Mouse (Mus musculus) intestine, embryonic 14.5 days (tissue): Measurements from ENCODE around the gene Anxa6. TPM values are rescaled to one million over a fixed set of nuclear protein-coding genes. Genes with fewer than 3 reads are reported as not detected.

Experiments
- ATAC-seq: fragments of 200-750 bp; cut with Nextera tagmentation; replicated peaks from 2 replicates; pipeline ENCODE4 v1.8.0; 2017; ENCODE audit warnings: low read depth, moderate number of reproducible peaks, moderate TSS enrichment, moderate library complexity; ENCODE audit not compliant: low FRiP score, low TSS enrichment
- DNase-seq: peaks from one replicate; pipeline ENCODE4 v3.0.0-alpha.2; 2018; ENCODE audit warnings: low spot score
- H3K27ac ChIP-seq: fragments of 300-500 bp; sonication (generic); 2 replicates; pipeline ENCODE4 v1.5.1; 2014; ENCODE audit warnings: low read depth, mild to moderate bottlenecking, control low read depth
- H3K27me3 ChIP-seq: fragments of 300-500 bp; sonication (generic); replicated peaks from 2 replicates; pipeline ENCODE4 v1.6.1; 2014; ENCODE audit warnings: low read length, control low read depth; ENCODE audit not compliant: control insufficient read depth, insufficient read depth
- H3K36me3 ChIP-seq: fragments of 300-500 bp; sonication (generic); 2 replicates; pipeline ENCODE4 v1.6.1; 2014; ENCODE audit warnings: low read length, control low read depth; ENCODE audit not compliant: control insufficient read depth, insufficient read depth
- H3K4me1 ChIP-seq: fragments of 300-500 bp; sonication (generic); replicated peaks from 2 replicates; pipeline ENCODE4 v1.6.1; 2014; ENCODE audit warnings: low read length, control low read depth, mixed read lengths; ENCODE audit not compliant: control insufficient read depth, insufficient read depth
- H3K4me2 ChIP-seq: fragments of 300-500 bp; sonication (generic); 2 replicates; pipeline ENCODE4 v1.6.1; 2014; ENCODE audit warnings: low read length
- H3K4me3 ChIP-seq: fragments of 300-500 bp; sonication (generic); 2 replicates; pipeline ENCODE4 v1.5.1; 2014; ENCODE audit warnings: low read depth, low read length, control low read depth, mixed read lengths
- H3K9ac ChIP-seq: fragments of 300-500 bp; sonication (generic); 2 replicates; pipeline ENCODE4 v1.6.1; 2014; ENCODE audit warnings: mild to moderate bottlenecking, low read length
- H3K9me3 ChIP-seq: fragments of 300-500 bp; sonication (generic); 2 replicates; pipeline ENCODE4 v1.6.1; 2016; ENCODE audit warnings: low read length, control low read depth; ENCODE audit not compliant: control insufficient read depth
- WGBS: fragments of 180-500 bp; shearing (Covaris S2); extraction: QIAGEN DNeasy Blood & Tissue Kit; methylation state at CpG from one replicate; pipeline ENCODE4 v1.1.7; 2014; 5-methylcytosine and 5-hydroxymethylcytosine counted together
- polyA plus RNA-seq: library from polyadenylated mRNA; unstranded; fragments of >200 nt; fragmentation: Nextera tagmentation; extraction: Ambion mirVana; gene quantifications from 2 replicates; pipeline ENCODE4 v1.2.1, GENCODE M21; 2014

The Anxa6 gene
- polyA plus RNA-seq, 1 experiment from 2014 or later, result 327 TPM

DNA sequence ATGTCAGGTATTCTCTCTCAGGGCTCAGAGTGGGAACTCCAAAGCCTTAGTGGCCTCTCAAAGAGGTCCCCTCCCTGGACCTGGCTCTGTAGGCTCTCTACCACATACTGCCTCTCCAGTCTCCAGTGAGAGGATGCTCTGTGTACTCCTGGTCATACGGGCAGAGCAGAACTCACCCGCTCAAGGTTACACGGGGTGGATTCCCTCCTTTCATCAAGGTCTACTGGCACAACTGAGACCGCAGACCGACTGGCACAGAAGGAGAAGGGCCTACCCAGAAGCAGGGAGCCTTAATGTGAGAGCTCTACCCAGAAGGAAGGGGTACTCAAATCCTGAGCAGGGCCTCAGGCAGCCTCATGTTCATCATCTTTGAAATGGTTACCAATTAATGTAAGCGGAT, 100.7 kb downstream of the Anxa6 start:
- Histone ChIP-seq H3K27ac (no peak overlapping the region), H3K9me3 (no peaks in the 10 kb centered on the region), H3K9ac (no peak overlapping the region), H3K4me1 (0 out of 2 replicates have a peak, but pooled peaks cover 3% of the 10 kb centered on the region), H3K4me3 (no peak overlapping the region), H3K36me3 (peaks cover 67% of the 10 kb centered on the region), H3K27me3 (no peaks in the 10 kb centered on the region), H3K4me2 (no peak overlapping the region)
- DNase-seq (no peak), ATAC-seq (no peak)
- 92% methylated on average over 6 of the region's 6 CpGs for WGBS

DNA sequence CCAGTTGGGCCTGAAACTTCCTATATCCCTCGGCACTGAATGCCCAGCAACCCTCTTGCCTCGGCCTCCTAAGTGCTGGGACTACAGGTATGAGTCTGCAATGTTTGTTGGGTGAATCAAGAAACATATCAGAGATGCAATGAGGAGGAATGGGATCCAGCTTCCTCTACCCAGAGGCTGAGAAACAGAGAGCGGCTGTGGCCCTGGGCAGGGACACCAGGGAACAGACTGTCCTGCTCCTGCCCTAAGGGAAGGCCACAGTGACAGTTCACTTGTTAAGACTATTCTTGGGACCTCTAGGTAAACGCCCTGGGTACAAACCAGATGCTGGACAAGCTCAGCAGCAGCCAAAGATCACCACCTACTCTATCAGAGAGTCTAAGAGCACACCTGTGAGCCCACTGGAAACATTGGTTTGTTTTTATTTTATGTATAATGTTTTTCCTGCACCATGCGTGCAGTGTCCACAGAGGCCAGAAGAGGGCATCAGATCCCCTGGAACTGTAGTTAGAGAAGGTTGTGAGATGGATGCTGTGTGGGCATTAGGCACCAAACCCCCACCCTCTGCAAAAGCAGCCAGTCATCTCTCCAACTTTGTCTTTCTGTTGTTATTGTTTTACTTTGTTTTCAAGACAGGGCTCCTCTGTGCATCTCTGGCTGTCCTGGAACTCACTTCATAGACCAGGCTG, 101.7 kb downstream of the Anxa6 start:
- DNase-seq (peak; percentile 77), ATAC-seq (no peak)
- Histone ChIP-seq H3K27ac (no peak overlapping the region), H3K9ac (no peak overlapping the region), H3K4me3 (no peak overlapping the region), H3K27me3 (no peaks in the 10 kb centered on the region), H3K4me2 (no peak overlapping the region), H3K36me3 (peaks cover 74% of the 10 kb centered on the region), H3K4me1 (0 out of 2 replicates have a peak, but pooled peaks cover 3% of the 10 kb centered on the region), H3K9me3 (no peaks in the 10 kb centered on the region)
- 68% methylated on average over 5 of the region's 5 CpGs for WGBS

DNA sequence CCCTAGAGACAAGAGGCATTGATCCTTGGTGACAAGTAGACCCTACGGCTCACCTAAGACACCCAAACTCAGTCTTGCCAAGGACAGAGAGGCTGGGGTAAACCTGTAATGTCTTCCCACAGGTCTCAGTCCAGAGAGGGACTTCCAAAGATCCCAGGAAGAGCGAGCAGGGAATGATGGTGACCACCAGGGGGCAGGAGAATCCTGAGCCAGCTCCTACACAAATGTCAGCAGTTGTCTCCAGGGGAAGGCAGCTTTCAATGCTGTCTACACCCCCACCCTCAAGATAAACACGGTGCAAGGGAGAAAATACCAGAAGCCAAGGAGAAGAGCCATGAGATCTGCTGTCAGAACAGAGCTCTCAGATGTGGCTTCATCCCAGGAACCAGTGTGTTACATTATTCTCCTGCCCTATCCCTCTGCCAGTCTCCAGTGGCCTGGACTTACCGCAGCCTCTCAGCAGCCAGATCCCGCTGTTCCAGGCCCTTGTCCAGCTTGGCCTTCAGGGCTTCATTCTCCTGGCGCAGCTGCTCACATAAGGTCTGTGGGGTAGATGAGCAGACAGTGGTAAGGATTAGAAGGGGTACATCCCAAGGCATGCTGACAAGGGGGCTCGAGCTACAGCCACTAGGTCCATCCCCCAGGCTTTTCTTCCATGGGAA, 102.8 kb downstream of the Anxa6 start:
- 0 out of 2 replicates have a peak, but pooled peaks have one; percentile 45 for ATAC-seq
- Histone ChIP-seq H3K4me1 (no peaks in the 10 kb centered on the region), H3K4me2 (no peak overlapping the region), H3K27ac (no peak overlapping the region), H3K27me3 (no peaks in the 10 kb centered on the region), H3K9me3 (no peaks in the 10 kb centered on the region), H3K36me3 (peaks cover 83% of the 10 kb centered on the region), H3K4me3 (no peak overlapping the region), H3K9ac (no peak overlapping the region)
- 69% methylated on average over 7 of the region's 7 CpGs for WGBS
- DNase-seq, result peak; percentile 82

DNA sequence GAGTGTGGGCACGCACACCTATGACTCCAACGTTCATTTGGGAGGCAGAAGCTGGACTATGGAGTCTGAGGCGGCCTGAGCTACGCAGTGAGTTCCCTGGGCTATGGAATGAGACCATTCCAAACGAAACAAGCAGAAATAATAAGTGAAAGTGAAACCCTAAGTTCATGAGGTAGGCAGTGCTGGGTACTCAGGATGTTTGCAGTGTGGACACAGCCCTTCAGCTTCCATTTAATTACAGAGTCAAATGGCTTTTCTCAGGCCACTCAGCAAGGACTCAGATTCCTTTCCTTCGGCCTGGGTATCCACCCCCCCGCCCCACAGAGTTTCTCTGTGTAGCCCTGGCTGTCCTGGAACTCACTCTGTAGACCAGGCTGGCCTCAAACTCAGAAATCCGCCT, 103.5 kb downstream of the Anxa6 start:
- H3K36me3 ChIP-seq, result peaks cover 82% of the 10 kb centered on the region
- H3K27me3 ChIP-seq, result no peaks in the 10 kb centered on the region
- H3K9ac ChIP-seq, result no peak overlapping the region
- no peak for ATAC-seq
- H3K4me1 ChIP-seq, result no peaks in the 10 kb centered on the region
- H3K27ac ChIP-seq, result no peak overlapping the region
- WGBS, result 89% methylated on average over 8 of the region's 8 CpGs
- DNase-seq, result no peak
- H3K4me2 ChIP-seq, result no peak overlapping the region
- H3K9me3 ChIP-seq, result no peaks in the 10 kb centered on the region
- H3K4me3 ChIP-seq, result no peak overlapping the region

DNA sequence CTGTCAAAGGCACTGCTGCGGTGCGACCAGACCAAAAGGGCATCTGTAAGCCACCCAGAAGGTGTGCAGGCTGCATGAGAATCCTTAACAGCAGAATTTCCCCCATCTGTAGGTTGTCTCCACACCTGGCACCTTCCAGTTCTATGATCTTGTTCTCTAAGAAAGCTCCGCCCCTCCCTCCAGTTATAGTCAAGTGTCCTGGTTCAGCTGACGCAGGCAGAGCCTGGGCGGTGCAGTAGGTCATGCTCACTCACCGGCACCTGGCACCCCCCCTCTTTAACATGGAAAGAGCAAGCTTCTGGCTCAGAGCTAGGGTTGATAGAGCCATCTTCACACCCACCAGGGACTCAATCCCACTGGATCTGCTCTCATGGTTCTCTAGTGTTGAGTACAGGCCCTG, 104.0 kb downstream of the Anxa6 start:
- Histone ChIP-seq H3K9me3 (no peaks in the 10 kb centered on the region), H3K36me3 (peaks cover 86% of the 10 kb centered on the region), H3K27me3 (no peaks in the 10 kb centered on the region), H3K4me3 (no peak overlapping the region), H3K4me2 (no peak overlapping the region), H3K27ac (no peak overlapping the region), H3K9ac (no peak overlapping the region), H3K4me1 (no peaks in the 10 kb centered on the region)
- DNase-seq (no peak), ATAC-seq (no peak)
- 88% methylated on average over 6 of the region's 6 CpGs for WGBS

Other genes with a start within 250 kb of the Anxa6 start
- 81.5 and 94.9 TPM in 2 replicates for gene Cdc42se2, start 245.8 kb downstream of the Anxa6 start, polyA plus RNA-seq
- 8.0 and 12.4 TPM in 2 replicates for gene Lyrm7, start 172.5 kb downstream of the Anxa6 start, polyA plus RNA-seq
- gene Hint1, start 167.1 kb downstream of the Anxa6 start, polyA plus RNA-seq, result 740 and 774 TPM in 2 replicates
- 263 and 321 TPM in 2 replicates for gene Gpx3, start 131.0 kb downstream of the Anxa6 start, polyA plus RNA-seq
- gene Tnip1, start 70.5 kb downstream of the Anxa6 start, polyA plus RNA-seq, result 20.5 and 20.9 TPM in 2 replicates
- 3.0 and 3.1 TPM in 2 replicates for gene Ccdc69, start 44.7 kb upstream of the Anxa6 start, polyA plus RNA-seq
- 23.1 and 24.9 TPM in 2 replicates for gene Gm2a, start 64.7 kb upstream of the Anxa6 start, polyA plus RNA-seq
- not detected in 2 replicates for gene Slc36a3, start 118.3 kb upstream of the Anxa6 start, polyA plus RNA-seq
- gene Slc36a2, start 151.6 kb upstream of the Anxa6 start, polyA plus RNA-seq, result 0.09 TPM in 2 replicates
- 2.6 and 2.9 TPM in 2 replicates for gene Slc36a1, start 170.9 kb upstream of the Anxa6 start, polyA plus RNA-seq